Mouse (Mus musculus) cerebellum, postnatal 25 days (tissue): ENCODE measurements around the gene Eef1a1.
"Not testable (repeated sequence)": the region's sequence is repeated elsewhere in the genome, so short reads cannot be mapped to it uniquely, and the experiment has no call there.

Experiments used
- DNase-seq, 2 experiments: peaks; one replicate each; pipeline ENCODE4 v3.0.0; 2021; ENCODE audit warnings: mixed read lengths in 2 of 2

Gene Eef1a1

DNA sequence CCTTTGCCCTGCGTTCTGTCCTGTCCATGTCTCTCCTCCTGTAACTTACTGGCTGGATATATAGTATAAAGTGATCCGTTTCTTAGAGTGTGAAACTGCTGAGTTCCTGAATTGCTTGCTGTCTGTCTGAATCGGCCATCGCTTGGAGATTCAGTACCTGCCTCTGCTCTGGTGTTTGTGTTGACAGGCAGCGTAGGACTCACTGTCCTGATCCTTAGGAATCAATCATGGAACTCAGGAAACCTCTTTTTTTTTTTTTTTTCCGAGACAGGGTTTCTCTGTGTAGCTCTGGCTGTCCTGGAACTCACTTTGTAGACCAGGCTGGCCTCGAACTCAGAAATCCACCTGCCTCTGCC is 17.7 kb upstream of the Eef1a1 start:
- no peak for DNase-seq

DNA sequence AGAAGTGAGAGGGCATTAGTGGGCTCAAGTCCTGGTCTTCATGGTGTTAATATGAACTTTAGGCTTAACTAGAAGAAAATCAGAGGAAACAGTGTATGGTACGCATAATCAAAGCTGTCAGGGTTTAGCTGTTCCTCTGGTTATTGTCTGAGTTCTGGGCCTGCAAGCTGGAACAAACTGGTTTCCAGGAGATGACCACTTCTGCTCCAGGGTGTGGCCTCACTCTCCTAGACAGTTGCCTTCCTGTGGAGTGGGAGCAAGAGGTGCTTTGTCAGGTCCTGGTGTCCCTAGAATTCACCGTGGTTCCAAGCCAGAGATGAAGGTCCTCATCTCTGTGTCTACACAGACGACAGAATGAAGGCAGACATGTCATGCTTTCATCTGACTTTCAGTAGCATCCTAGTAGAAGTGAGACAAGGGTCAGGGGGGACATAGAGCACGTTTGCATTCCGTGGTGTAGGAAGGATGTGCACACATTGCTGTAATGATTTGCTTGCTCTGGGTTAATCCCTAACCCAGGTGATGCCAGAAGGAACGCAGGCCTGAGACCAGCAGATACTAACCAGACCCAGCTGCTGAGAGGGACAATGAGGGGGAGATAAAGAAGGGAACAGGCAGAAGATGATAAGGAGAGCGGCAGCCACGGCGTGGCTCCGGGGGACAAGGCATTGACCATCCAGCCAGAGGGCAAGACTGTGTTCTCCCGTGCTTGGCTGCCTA is 17.2 kb upstream of the Eef1a1 start:
- no peak for DNase-seq

DNA sequence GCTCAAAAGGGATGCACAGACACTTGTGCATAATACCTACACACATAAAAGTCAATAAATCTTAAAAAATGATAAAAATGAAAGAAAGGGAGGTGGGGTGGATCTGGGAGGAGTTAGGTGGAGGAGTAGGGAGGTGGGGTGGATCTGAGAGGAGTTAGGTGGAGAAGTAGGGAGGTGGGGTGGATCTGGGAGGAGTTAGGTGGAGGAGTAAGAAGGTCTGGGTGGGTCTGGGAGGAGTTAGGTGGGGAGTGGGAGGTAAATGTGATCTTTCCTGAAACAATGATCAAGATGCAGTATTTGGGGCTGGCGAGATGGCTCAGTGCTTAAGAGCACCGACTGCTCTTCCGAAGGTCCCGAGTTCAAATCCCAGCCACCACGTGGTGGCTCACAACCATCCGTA is 16.3 kb upstream of the Eef1a1 start:
- DNase-seq, result no peak

DNA sequence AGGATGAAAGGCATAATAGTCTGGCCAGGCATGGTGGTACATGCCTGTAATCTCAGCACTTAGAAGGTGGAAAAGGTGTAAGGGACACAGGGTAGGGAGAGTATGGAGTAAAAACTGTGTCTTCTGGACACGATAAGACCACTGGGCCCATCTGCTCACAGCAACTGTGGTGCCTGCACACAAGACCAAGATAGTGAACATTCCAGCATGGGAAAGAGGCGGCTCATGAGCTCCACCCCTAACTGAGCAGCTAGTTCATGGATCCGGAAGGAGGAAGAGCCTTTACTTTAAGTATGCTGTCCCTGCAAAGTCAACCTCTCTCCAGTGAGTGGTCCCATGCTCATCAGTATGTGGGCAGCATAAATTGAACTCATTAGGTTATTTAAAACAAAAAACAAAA is 15.7 kb upstream of the Eef1a1 start:
- DNase-seq, result no peak

DNA sequence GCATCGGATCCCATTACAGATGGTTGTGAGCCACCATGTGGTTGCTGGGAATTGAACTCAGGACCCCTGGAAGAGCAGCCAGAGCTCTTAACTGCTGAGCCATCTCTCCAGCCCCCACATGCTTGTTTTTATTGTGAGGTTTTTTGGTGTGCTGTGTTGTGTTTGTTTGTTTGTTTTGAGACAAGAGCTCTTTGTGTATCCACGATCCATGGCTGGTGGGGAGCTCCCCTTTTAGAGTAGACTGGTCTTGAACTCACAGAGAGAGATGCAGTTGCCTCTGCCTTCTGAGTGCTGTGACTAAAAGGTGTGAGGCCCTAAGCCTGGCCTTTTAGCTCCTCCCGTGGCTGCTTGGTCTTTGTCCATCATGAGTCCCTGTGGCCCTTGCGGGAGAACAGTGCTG is 15.2 kb upstream of the Eef1a1 start:
- no peak for DNase-seq

DNA sequence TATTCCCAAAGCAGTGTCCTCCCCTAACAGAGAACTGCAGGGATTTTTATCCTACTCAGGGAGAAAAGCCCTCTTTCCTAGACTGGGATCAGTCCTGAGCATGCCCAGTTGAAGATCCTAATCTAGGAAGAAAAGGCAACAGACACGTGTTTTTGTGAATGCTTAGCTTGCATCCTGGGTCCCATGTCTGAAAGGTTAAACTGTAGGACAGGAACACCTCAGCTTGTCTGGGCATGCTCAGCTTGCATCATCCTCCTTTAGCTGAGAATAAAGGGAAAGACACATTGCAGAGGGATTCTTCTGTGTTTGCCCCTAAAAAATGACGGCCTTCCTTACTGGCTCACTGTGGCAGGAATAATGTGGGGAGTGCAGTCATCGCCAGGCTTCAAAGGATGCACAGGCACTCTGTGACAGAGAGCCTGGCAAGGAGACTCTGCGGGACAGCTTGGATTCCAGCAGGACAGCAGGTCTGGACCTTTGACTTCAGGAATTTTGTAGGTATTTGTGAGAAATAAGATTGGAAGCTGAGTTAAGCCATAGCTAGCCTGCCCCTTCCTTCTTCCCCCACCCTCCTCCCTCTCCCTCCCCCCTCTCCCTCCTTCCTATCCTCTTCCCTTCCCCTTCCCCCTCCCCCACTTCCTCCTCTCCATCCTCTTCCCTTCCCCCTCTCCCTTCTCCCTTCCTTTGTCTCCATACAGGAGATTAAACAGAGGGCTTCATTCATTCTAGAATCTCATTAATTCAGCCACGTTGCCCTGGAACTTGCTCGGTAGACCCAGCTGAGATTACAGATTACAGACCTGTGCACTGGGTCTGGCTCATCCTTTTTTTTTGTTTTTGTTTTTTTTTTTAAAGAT is 14.5 kb upstream of the Eef1a1 start:
- DNase-seq, result peak; percentile 34 to 51

DNA sequence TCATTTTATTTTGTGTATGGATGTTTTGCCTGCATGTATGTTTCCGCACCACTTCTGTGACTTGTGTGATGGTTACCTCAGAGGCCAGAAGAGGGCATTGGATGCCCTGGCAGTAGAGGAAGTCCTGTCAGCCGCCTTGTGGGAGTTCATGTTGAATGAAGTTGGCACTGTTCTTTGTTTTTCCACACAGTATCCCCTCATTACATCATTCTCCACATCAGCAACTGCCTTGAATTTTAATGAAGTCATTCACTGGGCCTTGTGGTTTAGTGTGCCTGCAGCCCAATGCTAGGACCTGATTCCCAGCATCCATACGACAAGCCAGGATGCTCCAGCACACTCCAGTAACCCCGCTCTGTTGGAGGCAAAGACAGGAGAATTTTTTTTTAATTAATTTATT is 12.3 kb upstream of the Eef1a1 start:
- DNase-seq, result no peak

DNA sequence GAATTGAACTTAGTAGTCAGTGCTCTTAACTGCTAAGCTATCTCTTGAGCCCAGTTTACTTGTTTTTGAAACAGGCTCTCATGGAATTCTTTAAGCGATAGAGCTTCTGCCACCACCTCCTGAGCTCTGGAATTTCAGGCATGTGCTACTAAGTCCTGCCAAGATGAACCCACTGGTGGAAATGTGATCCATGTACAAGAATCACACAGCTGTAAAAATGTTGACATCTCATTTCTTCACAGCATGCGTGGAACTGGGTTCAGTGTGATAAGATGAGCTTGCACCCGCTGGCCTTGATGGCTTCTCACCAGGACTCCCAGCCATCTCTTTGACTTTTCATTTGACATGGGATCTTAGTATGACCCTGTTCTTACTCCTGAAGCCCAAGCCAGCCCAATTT is 11.4 kb upstream of the Eef1a1 start:
- no peak for DNase-seq

DNA sequence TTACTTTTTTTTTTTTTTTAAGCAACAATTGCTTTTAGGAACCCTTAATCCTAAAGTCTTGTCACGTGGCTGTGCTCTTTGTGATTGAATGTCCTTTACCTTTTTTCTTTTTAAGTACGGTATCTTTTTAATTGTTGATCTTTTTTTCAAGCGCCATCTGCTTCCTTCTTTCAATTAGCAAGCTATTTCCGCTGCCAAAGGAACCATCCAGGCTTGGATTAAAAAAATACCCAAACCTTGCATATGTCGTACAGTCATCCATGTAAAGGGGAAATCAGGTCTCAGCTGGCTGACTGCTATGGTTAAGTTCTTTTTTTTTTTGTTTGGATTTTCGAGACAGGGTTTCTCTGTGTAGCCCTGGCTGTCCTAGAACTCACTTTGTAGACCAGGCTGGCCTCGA is 4.2 kb upstream of the Eef1a1 start:
- no peak for DNase-seq

DNA sequence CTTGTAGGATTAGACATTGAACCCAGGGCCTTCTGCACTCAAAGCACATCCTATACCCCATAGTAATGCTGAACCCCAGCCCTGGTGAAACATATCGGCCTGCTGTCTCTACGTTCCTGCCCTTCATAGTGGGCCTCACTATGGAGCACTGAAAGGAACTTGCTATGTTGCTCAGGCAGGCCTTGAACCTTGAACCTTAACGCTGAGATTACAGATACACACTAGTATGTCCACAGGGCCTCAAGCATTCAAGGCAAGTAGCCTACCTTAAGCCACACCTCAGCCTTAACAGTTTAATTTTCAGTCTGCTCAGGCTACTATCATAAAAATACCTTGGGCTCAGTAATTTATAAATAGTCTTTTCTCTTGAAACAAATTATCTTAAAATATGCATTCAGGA is 3.3 kb upstream of the Eef1a1 start:
- no peak for DNase-seq

DNA sequence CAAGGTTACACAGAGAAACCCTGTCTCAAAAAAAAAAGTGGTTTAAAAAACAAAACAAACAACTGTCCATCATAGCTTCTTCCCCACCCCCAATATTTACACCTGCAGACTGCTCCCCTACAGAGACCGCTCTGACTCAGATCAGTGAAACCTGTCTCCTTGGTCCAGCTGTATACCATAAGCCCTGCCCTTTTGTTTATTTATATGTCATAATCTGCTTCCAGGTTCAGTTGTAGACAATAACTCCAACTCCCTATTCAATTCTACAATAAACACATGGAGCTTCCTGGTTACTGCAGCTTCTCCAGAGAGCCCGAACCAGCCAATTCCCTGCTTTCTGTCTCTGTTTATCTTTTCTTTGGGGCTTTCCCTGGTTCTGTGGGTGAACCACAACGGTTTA is 2.2 kb upstream of the Eef1a1 start:
- DNase-seq, result no peak

DNA sequence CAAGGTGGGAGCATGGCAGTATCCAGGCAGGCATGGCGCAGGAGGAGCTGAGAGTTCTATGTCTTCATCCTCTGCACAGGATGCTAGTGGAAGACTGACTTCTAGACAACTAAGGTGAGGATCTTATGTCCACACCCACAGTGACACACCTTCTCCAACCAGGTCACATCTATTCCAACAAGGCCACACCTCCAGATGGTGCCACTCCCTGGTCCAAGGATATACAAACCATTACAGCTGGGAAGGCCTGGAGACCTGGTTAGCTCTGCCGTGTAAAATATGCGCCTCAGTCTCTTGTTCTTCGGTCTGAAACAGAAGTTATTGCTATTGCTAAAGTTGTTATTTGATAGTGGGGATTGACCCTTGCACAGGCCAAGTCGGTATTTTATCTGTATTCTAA is 930 bp downstream of the Eef1a1 start:
- DNase-seq, result not testable (repeated sequence)

DNA sequence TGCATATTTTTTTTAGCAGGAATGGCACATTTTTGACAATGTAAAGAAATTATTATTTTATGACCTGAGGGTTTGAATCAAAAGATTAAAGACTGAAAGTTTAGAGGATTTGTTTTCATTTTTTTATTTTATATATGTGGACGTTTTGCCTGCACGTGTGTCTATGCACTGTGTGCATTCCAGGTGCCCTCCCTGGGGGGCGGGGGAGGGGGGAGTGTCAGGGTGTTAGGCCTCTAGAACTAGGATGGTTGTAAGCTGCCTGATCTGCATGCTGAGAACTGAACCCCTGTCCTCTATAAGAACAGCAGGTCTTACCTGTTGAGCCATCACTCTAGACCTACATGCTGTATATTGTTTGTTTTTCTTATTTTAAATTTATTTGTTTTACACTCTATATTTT is 4.3 kb downstream of the Eef1a1 start:
- DNase-seq, result no peak

DNA sequence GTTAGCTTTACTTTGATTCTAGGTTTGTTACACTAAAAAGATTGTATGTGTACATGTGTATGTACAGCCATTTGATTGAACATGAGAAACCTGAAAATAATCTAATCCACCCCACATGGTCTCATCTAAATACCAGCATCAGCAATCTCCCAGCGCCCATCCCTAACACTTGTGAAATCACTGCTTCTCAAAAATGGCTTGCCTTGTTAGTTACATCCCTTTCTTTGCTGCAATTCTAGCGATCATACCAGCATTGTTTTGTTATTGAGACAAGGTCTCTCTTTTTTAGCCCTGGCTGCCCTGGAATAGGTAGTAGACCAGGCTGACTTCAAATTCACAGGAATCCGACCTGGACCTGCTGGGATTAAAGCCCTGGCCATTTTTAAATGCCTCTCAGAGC is 6.6 kb downstream of the Eef1a1 start:
- peak in 1 of 2 experiments; percentile 15 for DNase-seq

DNA sequence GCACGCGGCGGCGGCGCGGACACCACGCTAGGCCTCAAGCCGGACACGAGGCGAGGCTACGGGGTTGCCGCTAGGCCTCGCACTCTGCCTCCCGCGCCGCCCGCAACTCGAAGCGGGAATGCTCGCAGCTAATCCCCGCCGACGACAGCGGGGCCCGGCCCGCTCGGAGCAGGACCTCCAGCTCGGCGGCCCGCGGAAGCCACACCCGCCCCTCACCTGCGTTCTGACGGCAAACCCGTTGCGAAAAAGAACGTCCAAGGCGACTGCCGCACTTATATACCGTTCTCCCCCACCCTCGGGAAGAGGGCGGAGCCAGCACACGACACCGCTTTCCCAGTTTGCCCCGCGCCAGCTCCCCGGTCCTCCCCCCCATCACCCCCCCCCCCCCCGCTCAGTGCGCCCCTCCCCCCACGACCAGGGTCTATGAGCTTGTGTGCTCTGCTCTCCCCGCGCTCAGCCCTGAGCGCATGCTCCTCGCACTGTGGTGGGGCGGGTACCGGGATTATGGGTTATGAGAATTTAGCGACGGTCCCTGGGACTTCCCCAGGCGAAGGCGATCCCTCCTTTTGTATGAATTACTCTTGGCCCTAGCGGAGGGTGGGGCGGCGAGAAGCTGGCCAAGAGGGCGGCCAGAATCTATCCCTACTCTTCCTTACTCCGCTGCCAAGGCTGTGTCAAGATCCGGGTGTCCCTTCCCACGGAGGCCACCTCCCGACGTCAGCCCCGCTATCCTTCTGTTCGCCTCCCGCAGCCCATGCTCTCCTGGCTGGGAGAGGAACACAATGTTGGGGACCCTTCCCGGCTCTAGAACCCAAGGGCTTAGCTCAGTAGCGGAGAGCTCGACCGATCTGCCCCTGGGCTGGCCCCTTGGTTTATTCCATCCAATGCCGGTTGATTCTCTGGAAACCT is 7.3 kb downstream of the Eef1a1 start:
- DNase-seq, result peak; percentile 95 to 96

DNA sequence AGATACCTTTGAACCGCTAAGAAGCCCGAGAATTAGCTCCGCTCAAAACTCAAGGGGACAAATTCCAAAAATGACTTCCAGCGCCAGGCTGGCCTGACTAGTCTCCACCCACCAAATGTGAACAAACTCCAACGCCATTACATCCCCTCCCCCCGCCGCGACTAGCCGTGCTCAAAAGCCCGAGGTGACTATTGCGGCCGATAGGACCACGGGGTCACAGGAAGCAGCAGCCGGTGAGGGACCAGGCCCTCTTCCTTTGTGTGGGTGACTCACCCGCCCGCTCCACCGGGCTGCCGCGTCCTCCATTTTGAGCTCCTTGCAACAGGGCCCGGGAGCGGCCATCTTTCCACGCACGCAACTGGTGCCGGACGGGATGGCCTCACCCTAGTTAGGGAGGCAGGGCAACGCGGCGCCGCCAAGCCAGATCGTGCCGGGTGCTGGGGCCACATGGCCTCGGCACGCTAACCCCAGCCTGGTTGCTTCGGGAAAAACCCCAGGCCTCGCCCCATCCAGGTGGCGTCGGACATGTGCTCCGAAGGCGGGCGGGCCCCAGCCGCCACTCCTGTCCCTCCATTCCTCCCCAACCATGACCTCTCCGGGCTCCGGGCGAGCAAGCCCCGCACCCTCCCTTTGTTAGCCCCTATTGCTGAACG is 8.1 kb downstream of the Eef1a1 start:
- peak; percentile 84 for DNase-seq

DNA sequence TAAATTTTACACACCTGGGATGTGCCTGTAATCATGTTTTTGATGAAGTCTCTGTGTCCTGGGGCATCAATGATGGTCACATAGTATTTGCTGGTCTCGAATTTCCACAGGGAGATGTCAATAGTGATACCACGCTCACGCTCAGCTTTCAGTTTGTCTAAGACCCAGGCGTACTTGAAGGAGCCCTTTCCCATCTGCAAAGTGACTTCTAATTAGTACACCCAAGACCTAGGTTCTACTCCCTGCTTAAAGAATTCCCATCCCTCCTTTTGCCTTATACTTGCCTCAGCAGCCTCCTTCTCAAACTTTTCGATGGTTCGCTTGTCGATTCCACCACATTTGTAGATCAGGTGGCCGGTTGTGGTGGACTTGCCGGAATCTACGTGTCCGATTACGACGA is 8.7 kb downstream of the Eef1a1 start:
- peak in 1 of 2 experiments; percentile 16 for DNase-seq

DNA sequence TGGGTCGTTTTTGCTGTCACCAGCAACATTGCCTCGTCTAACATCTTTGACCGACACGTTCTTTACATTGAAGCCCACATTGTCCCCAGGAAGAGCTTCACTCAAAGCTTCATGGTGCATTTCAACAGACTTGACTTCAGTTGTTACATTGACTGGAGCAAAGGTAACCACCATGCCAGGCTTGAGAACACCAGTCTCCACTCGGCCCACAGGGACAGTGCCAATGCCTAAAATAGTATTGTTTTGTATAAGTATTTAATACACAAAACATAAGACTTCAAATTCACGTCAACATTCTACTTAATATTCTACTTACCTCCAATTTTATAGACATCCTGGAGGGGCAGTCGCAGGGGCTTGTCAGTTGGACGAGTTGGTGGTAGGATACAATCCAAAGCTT is 9.6 kb downstream of the Eef1a1 start:
- DNase-seq, result not testable (repeated sequence)

DNA sequence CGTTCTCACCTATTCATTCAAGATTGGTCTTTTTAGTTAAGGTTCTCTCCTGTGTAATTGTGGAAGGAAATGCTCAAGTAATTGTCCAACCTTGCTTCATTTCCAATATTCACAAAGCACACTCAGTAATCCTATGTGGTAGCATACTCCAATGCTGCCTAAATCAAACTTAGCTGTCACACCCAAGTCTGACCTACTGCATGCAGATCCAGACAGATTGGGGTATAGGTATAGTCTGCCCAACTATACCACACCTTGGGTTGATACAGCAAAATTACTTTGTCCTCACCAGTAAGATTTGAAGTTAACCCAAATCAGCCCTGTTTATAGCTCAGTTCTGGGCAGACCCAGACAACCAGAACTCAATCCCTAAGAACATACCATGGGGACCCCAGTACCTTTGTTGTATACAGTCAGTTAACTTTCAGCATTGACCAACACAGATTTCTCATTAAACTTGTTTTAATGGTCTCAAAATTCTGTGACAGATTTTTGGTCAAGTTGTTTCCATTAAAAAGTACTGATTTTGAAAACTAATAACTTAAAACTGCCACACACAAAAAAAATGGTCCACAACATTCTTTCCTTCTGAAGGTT is 10.8 kb downstream of the Eef1a1 start:
- DNase-seq, result not testable (repeated sequence)

DNA sequence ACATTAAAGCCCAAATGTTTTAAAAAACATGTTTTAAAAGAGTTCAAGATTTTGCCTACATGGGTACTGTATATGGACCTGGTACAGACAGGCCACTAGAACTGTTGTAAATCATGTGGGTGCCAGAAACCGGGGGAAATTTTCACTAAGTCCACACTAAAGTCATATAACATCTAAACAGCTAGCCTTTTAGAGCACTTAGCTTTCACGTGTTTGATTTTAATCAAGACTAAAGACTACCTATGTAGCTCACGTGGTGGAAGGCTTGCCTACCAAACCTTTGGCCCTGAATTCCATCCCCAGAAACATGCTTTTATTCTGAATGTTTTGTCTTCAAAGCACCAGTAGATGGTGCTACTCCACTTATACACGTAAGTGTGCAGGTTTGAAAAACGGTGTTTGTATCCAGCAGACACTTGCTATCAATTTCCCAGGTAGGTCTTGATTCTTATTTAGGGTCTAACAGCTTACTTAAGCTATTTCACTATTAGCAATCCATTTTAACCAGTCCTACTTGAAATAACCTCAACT is 11.9 kb downstream of the Eef1a1 start:
- DNase-seq, result peak in 1 of 2 experiments; percentile 11

DNA sequence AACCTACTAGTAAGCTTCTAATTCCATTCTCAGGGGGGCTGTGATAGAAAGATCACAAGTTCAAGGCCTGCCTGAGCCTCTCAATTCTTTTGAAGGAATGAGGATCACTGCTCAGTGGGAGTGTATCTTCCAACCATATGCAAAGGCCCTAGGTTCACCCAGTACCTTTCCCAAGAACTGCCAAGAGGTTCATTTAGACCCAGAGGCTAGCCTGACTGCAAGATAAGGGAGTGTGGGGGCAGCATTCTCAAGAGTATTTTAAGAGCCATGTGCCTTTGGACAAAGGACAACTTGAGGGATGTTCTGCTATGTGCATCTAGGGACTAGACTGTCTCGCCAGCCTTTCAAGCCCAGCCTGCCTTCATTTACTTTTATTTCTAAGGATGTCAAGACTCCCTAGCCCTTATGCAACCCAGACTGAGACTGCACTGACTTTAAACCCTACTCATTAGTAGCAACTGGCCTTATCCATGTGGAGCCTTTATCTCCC is 12.4 kb downstream of the Eef1a1 start:
- no peak for DNase-seq

DNA sequence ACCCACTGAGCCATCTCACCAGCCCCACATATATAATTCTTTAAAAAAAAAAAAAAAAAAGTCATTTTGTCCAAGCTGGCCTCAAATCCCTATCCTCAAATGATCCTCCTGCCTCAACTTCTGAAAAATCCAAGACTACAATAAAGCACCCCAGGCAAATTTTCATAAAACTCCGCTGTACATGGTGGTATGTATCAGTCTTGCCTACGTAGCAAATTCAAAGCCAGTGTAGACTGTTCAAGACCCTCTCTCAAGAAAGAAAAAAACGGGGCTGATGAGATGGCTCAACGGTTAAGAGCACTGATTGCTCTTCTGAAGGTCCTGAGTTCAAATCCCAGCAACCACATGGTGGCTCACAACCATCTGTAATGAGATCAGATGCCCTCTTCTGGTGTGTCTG is 13.1 kb downstream of the Eef1a1 start:
- no peak for DNase-seq
